Mouse (Mus musculus) ovary, postnatal 36 days (tissue): Measurements from ENCODE around the gene Erp29.
A peak's percentile ranks its signal among the peaks of the same experiment; 100 is the strongest.

ENCODE experiments used
- DNase-seq: peaks from one replicate; pipeline ENCODE4 v3.0.0; 2022; ENCODE audit warnings: low spot score, mixed read lengths

Erp29 gene

DNA sequence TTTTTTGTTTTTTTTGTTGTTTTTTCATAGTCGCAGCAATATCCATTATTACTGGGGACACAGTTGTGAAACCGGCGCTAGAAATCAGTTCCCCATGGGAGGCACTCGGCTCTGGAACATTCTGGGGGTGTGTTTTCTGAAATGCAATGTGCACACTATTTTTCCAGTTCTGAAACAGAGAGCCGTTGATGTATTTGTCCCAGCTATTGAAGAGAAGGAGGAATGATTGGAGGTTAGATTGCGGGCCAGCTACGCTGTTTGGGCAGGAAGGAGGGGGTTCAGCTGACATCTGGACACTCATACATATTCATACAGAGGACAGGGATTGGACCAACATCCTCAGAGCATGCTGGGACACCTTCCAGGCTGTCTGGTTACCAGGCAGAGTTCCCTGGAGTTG lies 63.2 kb downstream of the Erp29 start:
- no peak for DNase-seq

DNA sequence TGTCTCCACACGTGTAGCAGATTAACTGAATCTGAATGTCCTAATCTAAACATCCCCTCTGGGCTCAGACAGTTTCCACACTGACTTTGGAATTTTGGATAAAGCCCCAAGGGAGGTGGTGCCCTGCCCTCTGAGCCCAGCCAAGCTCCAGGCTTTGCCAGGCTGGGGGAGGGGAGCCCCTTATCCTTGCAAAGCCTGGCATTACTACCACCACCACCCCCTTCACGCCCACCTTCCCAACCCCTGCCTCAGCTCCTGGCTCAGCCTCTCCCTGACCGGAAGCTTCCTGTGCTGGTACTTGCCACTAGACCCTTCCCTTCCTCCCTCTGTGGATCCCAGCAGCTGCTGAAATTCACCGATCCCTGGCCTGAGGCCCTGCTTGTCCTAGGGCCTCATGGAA lies 65.2 kb downstream of the Erp29 start:
- DNase-seq: peak; percentile 38

GRCm38 (mm10) chr5:121386120-121386909 lies 66.0 kb downstream of the Erp29 start:
- no peak for DNase-seq

DNA sequence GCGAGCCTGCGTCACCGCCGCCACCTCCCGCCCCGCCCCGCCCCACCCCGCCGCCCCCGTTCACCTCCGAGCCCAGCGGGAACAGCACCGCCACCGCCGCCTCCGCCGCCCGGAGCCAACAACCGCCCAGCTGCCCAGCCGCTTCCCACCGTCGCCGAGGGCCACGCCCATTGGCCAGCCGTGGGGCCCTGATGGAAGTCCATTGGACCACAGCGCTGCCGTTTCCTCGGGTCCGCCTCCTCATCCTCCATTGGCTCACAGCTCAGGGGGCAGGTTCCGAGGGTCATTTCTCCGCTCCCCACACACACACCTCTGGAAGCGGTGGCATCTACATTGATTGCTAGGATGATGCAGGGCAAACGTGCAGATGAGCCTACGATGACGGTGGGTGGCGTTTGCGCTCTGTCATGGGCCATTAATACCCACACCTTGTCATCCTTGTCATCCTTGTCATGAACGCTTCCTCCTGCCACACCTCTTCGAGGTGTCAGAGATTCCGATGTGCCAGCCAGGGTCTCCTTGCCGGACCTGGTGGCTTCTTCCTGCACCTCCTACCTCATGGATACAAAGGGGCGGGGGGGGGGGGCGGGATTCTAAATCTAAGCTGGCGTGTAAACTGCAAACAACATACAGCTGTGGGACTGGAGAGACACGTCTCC lies 66.7 kb downstream of the Erp29 start, which contains the start of gene Trafd1:
Gene Trafd1, minus strand, starts transcription at position 172 of the 659 bp plus-strand sequence.
- DNase-seq: peak; percentile 96

- DNase-seq: no peak
These were observed 67.4 kb downstream of the Erp29 start for GRCm38 (mm10) chr5:121384757-121385460.

DNA sequence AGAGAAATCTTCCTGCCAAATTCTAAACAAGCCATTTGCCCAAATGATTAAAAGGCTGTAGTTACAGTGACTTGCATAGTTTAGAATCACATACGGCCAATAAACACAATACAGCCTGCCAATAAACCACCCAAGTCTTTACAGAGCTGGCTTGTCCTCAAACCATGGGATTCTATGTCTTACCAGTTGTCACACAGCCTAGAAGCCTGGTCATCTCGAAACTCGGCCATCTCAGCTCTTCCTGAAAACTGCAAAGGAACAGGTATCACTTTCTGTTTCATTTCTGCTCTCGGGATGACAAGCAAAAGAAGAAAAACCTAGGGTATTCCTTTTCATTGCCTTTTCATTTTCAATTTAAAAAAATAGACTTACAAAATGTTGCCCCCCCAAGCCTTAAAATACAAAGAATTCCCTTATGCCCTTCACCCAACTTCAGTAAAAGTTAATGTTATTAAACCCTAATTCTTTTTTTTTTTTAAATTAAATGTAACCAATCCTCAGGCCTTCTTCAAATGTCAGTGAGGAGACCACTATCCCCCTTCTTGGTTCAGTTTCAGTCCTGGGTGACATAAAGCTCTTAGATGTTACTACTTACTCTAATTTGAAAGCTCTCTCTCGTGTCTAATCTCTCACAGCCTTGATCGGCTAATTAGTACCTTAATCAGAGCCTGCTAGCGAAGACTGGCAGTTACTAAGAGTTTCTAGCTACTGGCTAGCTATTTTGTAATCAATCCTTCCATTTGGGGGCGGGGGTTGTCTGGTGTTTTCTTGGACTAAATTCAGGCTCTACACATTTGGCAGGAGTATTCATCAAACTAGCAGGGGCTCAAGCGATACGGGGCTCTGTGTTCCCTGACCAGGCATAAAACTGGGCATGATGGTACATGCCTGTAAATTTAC lies 68.2 kb downstream of the Erp29 start:
- no peak for DNase-seq

DNA sequence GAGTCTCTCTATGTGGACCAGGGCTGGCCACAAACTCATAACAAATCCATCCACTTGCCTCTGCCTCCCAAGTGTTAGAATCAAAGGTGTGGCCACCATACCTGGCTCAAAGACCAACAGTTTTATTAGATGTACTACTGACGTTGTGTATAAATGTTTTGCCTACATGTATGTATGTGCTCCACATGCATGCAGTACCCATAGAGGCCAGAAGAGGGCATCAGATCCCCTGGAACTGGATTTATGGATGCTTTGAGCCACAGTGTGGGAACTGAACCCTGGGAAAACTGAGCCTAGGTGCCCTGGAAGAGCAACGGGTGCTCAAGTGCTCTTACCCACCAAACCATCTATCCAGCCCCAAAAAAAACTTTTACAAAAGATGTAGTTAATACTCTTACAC lies 71.6 kb downstream of the Erp29 start:
- DNase-seq: no peak

- no peak for DNase-seq
These were observed 73.5 kb downstream of the Erp29 start for GRCm38 (mm10) chr5:121378678-121379256.
